Mouse (Mus musculus) olfactory bulb, adult 2 months (tissue): Measurements from ENCODE around the gene Olfr69.

ENCODE experiments used
- CTCF ChIP-seq: fragments of 200-500 bp; IDR thresholded peaks from 2 replicates; pipeline ENCODE4 v1.5.1; 2012; ENCODE audit warnings: low read depth, mild to moderate bottlenecking, low read length, moderate library complexity; ENCODE audit not compliant: insufficient read depth
- POLR2A ChIP-seq: fragments of 200-500 bp; IDR thresholded peaks from 2 replicates; pipeline ENCODE4 v1.6.1; 2012; ENCODE audit warnings: mild to moderate bottlenecking, low read depth, low read length, moderate library complexity; ENCODE audit not compliant: insufficient read depth

GRCm38 (mm10) chr7:103771494-103771893 lies at the start of gene Olfr69:
- TF ChIP-seq CTCF (no peak), POLR2A (no peak)
